Mouse (Mus musculus): ENCODE measurements around the gene Cryzl1.

DNA sequence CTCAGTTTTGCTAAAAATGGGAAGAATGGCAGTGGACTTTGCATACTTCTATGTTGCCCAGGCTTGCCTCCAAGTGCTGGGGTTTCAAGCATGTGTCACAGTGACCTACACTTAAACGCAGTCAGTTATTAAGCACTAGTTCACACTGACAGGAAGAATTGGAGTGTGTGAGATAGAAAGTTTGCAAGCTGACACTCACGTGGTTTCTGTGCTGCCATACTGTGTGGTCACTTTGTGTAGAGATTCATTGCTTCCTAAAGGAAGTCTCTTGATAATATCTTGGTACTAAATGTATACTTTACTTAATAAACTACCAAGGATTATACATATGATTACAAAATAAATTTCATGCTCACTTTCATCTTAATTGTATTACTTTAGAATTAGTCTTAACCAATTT lies 4.0 kb upstream of the Cryzl1 start:
- no peak for TF ChIP-seq MAX (IDR thresholded peaks at IDR 0.05)
- no peak for TF ChIP-seq CTCF (IDR thresholded peaks at IDR 0.05; ENCODE audit: control insufficient read depth, insufficient read depth, insufficient read length)
- no peak for TF ChIP-seq USF1 (IDR thresholded peaks at IDR 0.05; ENCODE audit: low read depth)
- no peak for TF ChIP-seq CEBPB (IDR thresholded peaks at IDR 0.05; ENCODE audit: low read depth)
- no peak for TF ChIP-seq MYOG (IDR thresholded peaks at IDR 0.05; ENCODE audit: control insufficient read depth, extremely low read depth, insufficient read length)
- no peak for TF ChIP-seq MYOD1 (IDR thresholded peaks at IDR 0.05; ENCODE audit: control insufficient read depth, insufficient read length, low read depth)
- no peak for TF ChIP-seq FOSL1 (IDR thresholded peaks at IDR 0.05; ENCODE audit: insufficient read depth, low read length, poor library complexity, severe bottlenecking)

All from C2C12 (cell line).